Mouse (Mus musculus) G1E (cell line): ENCODE results near the gene Apol8.

Source experiments
- CTCF ChIP-seq: IDR thresholded peaks from 2 replicates; pipeline ENCODE4 v1.5.1; 2012; ENCODE audit warnings: low read depth, low read length, inconsistent platforms, mixed read lengths
- GATA1 ChIP-seq: IDR thresholded peaks from 2 replicates; pipeline ENCODE4 v1.6.1; 2012; ENCODE audit warnings: borderline replicate concordance, low read length, inconsistent platforms, mixed read lengths

DNA sequence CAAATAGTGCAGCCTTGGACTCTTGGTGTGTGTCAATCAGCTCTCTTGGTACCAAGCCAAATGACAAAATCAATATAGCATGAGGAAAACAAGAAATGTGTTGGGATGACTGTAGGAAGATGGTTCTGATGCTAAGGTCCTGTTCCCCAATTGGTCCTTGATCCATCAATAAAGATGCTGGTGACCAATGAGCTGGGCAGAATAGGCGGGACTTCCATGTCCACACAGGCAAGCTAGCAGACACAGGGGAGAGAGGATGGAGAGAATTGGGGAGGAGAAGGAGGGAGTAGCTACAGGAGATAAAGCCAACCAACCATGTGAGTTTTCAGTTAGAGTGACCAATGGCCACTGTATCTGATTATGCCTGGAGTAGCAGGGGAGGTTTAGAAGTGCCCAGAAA, 10.5 kb downstream of the Apol8 start:
- TF ChIP-seq CTCF (no peak), GATA1 (no peak)
